Mouse (Mus musculus) hindbrain, embryonic 13.5 days (tissue): ENCODE results near the gene Rpl7l1. TPM values are rescaled to one million over a fixed set of nuclear protein-coding genes. Genes with fewer than 3 reads are reported as not detected.
A peak's percentile ranks its signal among the peaks of the same experiment; 100 is the strongest.
"Not testable (repeated sequence)": the region's sequence is repeated elsewhere in the genome, so short reads cannot be mapped to it uniquely, and the experiment has no call there.

Source experiments
- ATAC-seq: fragments of 200-750 bp; cut with Nextera tagmentation; 2 replicates; pipeline ENCODE4 v1.8.0; 2017; ENCODE audit warnings: moderate TSS enrichment; ENCODE audit not compliant: low FRiP score
- H3K27ac ChIP-seq: fragments of 300-500 bp; sonication (generic); 2 replicates; pipeline ENCODE4 v1.5.1; 2015; ENCODE audit warnings: inconsistent platforms, mild to moderate bottlenecking, moderate library complexity
- H3K27me3 ChIP-seq: fragments of 300-500 bp; sonication (generic); 2 replicates; pipeline ENCODE4 v1.6.1; 2015; ENCODE audit warnings: mild to moderate bottlenecking, inconsistent platforms
- H3K36me3 ChIP-seq: fragments of 300-500 bp; sonication (generic); 2 replicates; pipeline ENCODE4 v1.6.1; 2015; ENCODE audit warnings: mild to moderate bottlenecking, inconsistent platforms
- H3K4me1 ChIP-seq: fragments of 300-500 bp; sonication (generic); replicated peaks from 2 replicates; pipeline ENCODE4 v1.6.1; 2015; ENCODE audit warnings: inconsistent platforms
- H3K4me2 ChIP-seq: fragments of 300-500 bp; sonication (generic); 2 replicates; pipeline ENCODE4 v1.6.1; 2015; ENCODE audit warnings: inconsistent platforms, mild to moderate bottlenecking, moderate library complexity
- H3K4me3 ChIP-seq: fragments of 300-500 bp; sonication (generic); 2 replicates; pipeline ENCODE4 v1.5.1; 2015; ENCODE audit warnings: mild to moderate bottlenecking, inconsistent platforms
- H3K9ac ChIP-seq: fragments of 300-500 bp; sonication (generic); 2 replicates; pipeline ENCODE4 v1.6.1; 2015; ENCODE audit warnings: mild to moderate bottlenecking, inconsistent platforms
- H3K9me3 ChIP-seq: fragments of 300-500 bp; sonication (generic); 2 replicates; pipeline ENCODE4 v1.6.1; 2016; ENCODE audit warnings: inconsistent platforms
- WGBS: fragments of 180-500 bp; shearing (Covaris S2); methylation state at CpG from one replicate; pipeline ENCODE4 v1.1.7; 2015; 5-methylcytosine and 5-hydroxymethylcytosine counted together
- polyA plus RNA-seq: library from polyadenylated mRNA; unstranded; fragments of >200 nt; fragmentation: Nextera tagmentation; extraction: Ambion mirVana; gene quantifications from 2 replicates; pipeline ENCODE4 v1.2.1, GENCODE M21; 2015

The Rpl7l1 gene
- polyA plus RNA-seq, 1 experiment from 2014 or later = 113 TPM

GRCm38 (mm10) chr17:46773278-46774130, 9.0 kb downstream of the Rpl7l1 start:
- 8% methylated on average over 19 of the region's 20 CpGs for WGBS
- Histone ChIP-seq H3K27ac (peak overlapping the region; percentile 80), H3K27me3 (no peaks in the 10 kb centered on the region), H3K9ac (peak overlapping the region; percentile 85), H3K9me3 (no peaks in the 10 kb centered on the region), H3K36me3 (peaks cover 45% of the 10 kb centered on the region), H3K4me1 (peaks cover 20% of the 10 kb centered on the region), H3K4me3 (peak overlapping the region; percentile 83), H3K4me2 (peak overlapping the region; percentile 95)
- no peak for ATAC-seq

- H3K4me1 ChIP-seq = peaks cover 20% of the 10 kb centered on the region
- under 1% methylated on average over 50 of the region's 50 CpGs for WGBS
Observed at GRCm38 (mm10) chr17:46772404-46773277, 9.8 kb downstream of the Rpl7l1 start, which contains the start of gene 2310039H08Rik. Gene 2310039H08Rik, plus strand, starts transcription at chr17:46772635.

GRCm38 (mm10) chr17:46772038-46772403, 10.5 kb downstream of the Rpl7l1 start:
- peaks cover 30% of the 10 kb centered on the region for H3K36me3 ChIP-seq
- WGBS = 9% methylated on average over 5 of the region's 5 CpGs
- H3K4me3 ChIP-seq = peak overlapping the region; percentile 83
- H3K27ac ChIP-seq = peak overlapping the region; percentile 80
- H3K4me2 ChIP-seq = peak overlapping the region; percentile 95
- ATAC-seq = peak; percentile 55
- H3K4me1 ChIP-seq = peaks cover 20% of the 10 kb centered on the region
- no peaks in the 10 kb centered on the region for H3K27me3 ChIP-seq
- H3K9me3 ChIP-seq = no peaks in the 10 kb centered on the region
- H3K9ac ChIP-seq = peak overlapping the region; percentile 85

More at GRCm38 (mm10) chr17:46772404-46773277, 9.8 kb downstream of the Rpl7l1 start, which contains the start of gene 2310039H08Rik:
- peak; percentile 92 for ATAC-seq
- no peaks in the 10 kb centered on the region for H3K27me3 ChIP-seq
- no peaks in the 10 kb centered on the region for H3K9me3 ChIP-seq
- peak within 1 kb of the TSS; percentile 80 for H3K27ac ChIP-seq
- peaks cover 36% of the 10 kb centered on the region for H3K36me3 ChIP-seq
- peak within 1 kb of the TSS; percentile 85 for H3K9ac ChIP-seq
- peak within 1 kb of the TSS; percentile 83 for H3K4me3 ChIP-seq
- peak within 1 kb of the TSS; percentile 95 for H3K4me2 ChIP-seq

GRCm38 (mm10) chr17:46771616-46772015, 10.9 kb downstream of the Rpl7l1 start:
- H3K4me1 ChIP-seq = peaks cover 20% of the 10 kb centered on the region
- peak overlapping the region; percentile 95 for H3K4me2 ChIP-seq
- peak overlapping the region; percentile 80 for H3K27ac ChIP-seq
- H3K27me3 ChIP-seq = no peaks in the 10 kb centered on the region
- peak overlapping the region; percentile 83 for H3K4me3 ChIP-seq
- 71% methylated on average over 17 of the region's 17 CpGs for WGBS
- ATAC-seq = no peak
- H3K9me3 ChIP-seq = no peaks in the 10 kb centered on the region
- H3K9ac ChIP-seq = peak overlapping the region; percentile 85; the same call in 1 of the 2 replicates
- H3K36me3 ChIP-seq = peaks cover 26% of the 10 kb centered on the region

GRCm38 (mm10) chr17:46771025-46771424, 11.4 kb downstream of the Rpl7l1 start:
- Histone ChIP-seq H3K27ac (no peak overlapping the region), H3K27me3 (no peaks in the 10 kb centered on the region), H3K4me3 (no peak overlapping the region), H3K9me3 (no peaks in the 10 kb centered on the region), H3K4me1 (peaks cover 20% of the 10 kb centered on the region), H3K9ac (no peak overlapping the region), H3K36me3 (peaks cover 20% of the 10 kb centered on the region), H3K4me2 (no peak overlapping the region)
- no peak for ATAC-seq
- WGBS = 84% methylated on average over 4 of the region's 4 CpGs

GRCm38 (mm10) chr17:46770546-46770945, 11.9 kb downstream of the Rpl7l1 start:
- H3K4me1 ChIP-seq = peaks cover 20% of the 10 kb centered on the region
- ATAC-seq = no peak
- WGBS = 92% methylated on average over 11 of the region's 11 CpGs
- no peak overlapping the region for H3K4me3 ChIP-seq
- H3K4me2 ChIP-seq = no peak overlapping the region
- H3K27me3 ChIP-seq = no peaks in the 10 kb centered on the region
- H3K36me3 ChIP-seq = peaks cover 15% of the 10 kb centered on the region
- H3K27ac ChIP-seq = no peak overlapping the region
- no peak overlapping the region for H3K9ac ChIP-seq
- H3K9me3 ChIP-seq = no peaks in the 10 kb centered on the region

- WGBS = 61% methylated on average over 8 of the region's 8 CpGs
- no peak overlapping the region for H3K4me3 ChIP-seq
- ATAC-seq = no peak
- H3K4me1 ChIP-seq = peaks cover 7% of the 10 kb centered on the region
- H3K27ac ChIP-seq = no peak overlapping the region
- H3K9me3 ChIP-seq = no peaks in the 10 kb centered on the region
- no peak overlapping the region for H3K4me2 ChIP-seq
- H3K36me3 ChIP-seq = no peaks in the 10 kb centered on the region
- 0 out of 2 replicates have a peak, but pooled peaks cover 2% of the 10 kb centered on the region for H3K27me3 ChIP-seq
- H3K9ac ChIP-seq = no peak overlapping the region; the same call in 1 of the 2 replicates
Observed at GRCm38 (mm10) chr17:46767868-46768267, 14.6 kb downstream of the Rpl7l1 start.

GRCm38 (mm10) chr17:46764916-46765315, 17.6 kb downstream of the Rpl7l1 start:
- H3K9ac ChIP-seq, H3K27me3 ChIP-seq, H3K4me3 ChIP-seq, H3K36me3 ChIP-seq, H3K4me2 ChIP-seq, H3K4me1 ChIP-seq, ATAC-seq, H3K9me3 ChIP-seq, H3K27ac ChIP-seq: not testable (repeated sequence)
- 75% methylated on average over 9 of the region's 9 CpGs for WGBS

GRCm38 (mm10) chr17:46763544-46763943, 18.9 kb downstream of the Rpl7l1 start, which contains the start of gene Ptcra:
Gene Ptcra, minus strand, starts transcription at chr17:46763712.
- WGBS = 50% methylated on average over 2 of the region's 2 CpGs

GRCm38 (mm10) chr17:46758753-46759152, 23.7 kb downstream of the Rpl7l1 start:
- Histone ChIP-seq H3K27me3 (no peaks in the 10 kb centered on the region), H3K27ac (no peak overlapping the region), H3K4me1 (no peaks in the 10 kb centered on the region), H3K9me3 (no peaks in the 10 kb centered on the region), H3K36me3 (no peaks in the 10 kb centered on the region), H3K4me3 (no peak overlapping the region), H3K4me2 (no peak overlapping the region), H3K9ac (no peak overlapping the region)
- ATAC-seq = no peak
- 83% methylated on average over 12 of the region's 12 CpGs for WGBS

More at GRCm38 (mm10) chr17:46763544-46763943, 18.9 kb downstream of the Rpl7l1 start, which contains the start of gene Ptcra:
- no peak for ATAC-seq
- H3K4me3 ChIP-seq = no peak within 1 kb of the TSS
- H3K36me3 ChIP-seq = no peaks in the 10 kb centered on the region
- H3K27me3 ChIP-seq = 0 out of 2 replicates have a peak, but pooled peaks cover 2% of the 10 kb centered on the region
- no peak within 1 kb of the TSS for H3K9ac ChIP-seq
- H3K9me3 ChIP-seq = no peaks in the 10 kb centered on the region
- no peak within 1 kb of the TSS for H3K27ac ChIP-seq
- H3K4me2 ChIP-seq = no peak within 1 kb of the TSS
- H3K4me1 ChIP-seq = no peaks in the 10 kb centered on the region

- WGBS = under 1% methylated on average over 54 of the region's 58 CpGs
- H3K36me3 ChIP-seq = peaks cover 5% of the 10 kb centered on the region; the same call in 1 of the 2 replicates
- peak; percentile 99 for ATAC-seq
Observed at GRCm38 (mm10) chr17:46751794-46752556, 30.5 kb downstream of the Rpl7l1 start, which contains the start of gene Cnpy3. Gene Cnpy3, minus strand, starts transcription at chr17:46752214.

More at GRCm38 (mm10) chr17:46751794-46752556, 30.5 kb downstream of the Rpl7l1 start, which contains the start of gene Cnpy3:
- no peaks in the 10 kb centered on the region for H3K27me3 ChIP-seq
- peak within 1 kb of the TSS; percentile 85 for H3K27ac ChIP-seq
- H3K4me2 ChIP-seq = peak within 1 kb of the TSS; percentile 75
- H3K4me1 ChIP-seq = peaks cover 22% of the 10 kb centered on the region
- no peaks in the 10 kb centered on the region for H3K9me3 ChIP-seq
- peak within 1 kb of the TSS; percentile 63 for H3K4me3 ChIP-seq
- H3K9ac ChIP-seq = peak within 1 kb of the TSS; percentile 80
